In genomic region chr12:98569380-98569779, GRCm38 (mm10) we compare ENCODE assay signal across 24 mouse cellular contexts. TPM values are rescaled to one million over a fixed set of nuclear protein-coding genes. Genes with fewer than 3 reads are reported as not detected.
DNase-seq lines count a peak whose midpoint lies in the region; ATAC-seq lines count a peak whose summit lies in the region.
"Had no signal": no experiment of that assay in that cellular context is flagged by ENCODE, and none has a peak within 500 bp of the region (broad histone marks: within the 10 kb centered on the region; RNA-seq: fewer than 3 reads in every experiment).

No protein-coding gene starts in this region.

- H3K9me3 ChIP-seq in forebrain, embryonic 14.5 days (replicated peaks; ENCODE audit: control insufficient read depth, low read length), result no peaks in the 10 kb centered on the region
- no peaks in the 10 kb centered on the region for H3K9me3 ChIP-seq in forebrain, embryonic 16.5 days (ENCODE audit: control insufficient read depth, low read length)
- no peaks in the 10 kb centered on the region for H3K9me3 ChIP-seq in midbrain, embryonic 16.5 days (replicated peaks; ENCODE audit: control insufficient read depth, low read length, poor library complexity, severe bottlenecking)
- H3K9me3 ChIP-seq: embryonic facial prominence, embryonic 13.5 days; heart, embryonic 13.5 days; hindbrain, embryonic 10.5 days; hindbrain, embryonic 15.5 days; kidney, embryonic 15.5 days; limb, embryonic 12.5 days; liver, embryonic 15.5 days; stomach, embryonic 15.5 days had no signal

- no peak overlapping the region for H3K27ac ChIP-seq in forebrain, embryonic 14.5 days (ENCODE audit: low read depth, low read length)
- H3K27ac ChIP-seq in forebrain, embryonic 16.5 days (ENCODE audit: low read length), result peak overlapping the region; percentile 40; the same call in 1 of the 2 replicates
- H3K27ac ChIP-seq in midbrain, embryonic 16.5 days (ENCODE audit: low read length), result no peak overlapping the region
- H3K27ac ChIP-seq: embryonic facial prominence, embryonic 13.5 days; gastrocnemius, adult 2 months; heart, embryonic 13.5 days; hindbrain, embryonic 10.5 days; hindbrain, embryonic 15.5 days; kidney, embryonic 15.5 days; limb, embryonic 12.5 days; liver, embryonic 15.5 days; stomach, embryonic 15.5 days had no signal

- H3K27me3 ChIP-seq in forebrain, embryonic 14.5 days (replicated peaks; ENCODE audit: control insufficient read depth, insufficient read depth, low read length), result no peaks in the 10 kb centered on the region
- H3K27me3 ChIP-seq in forebrain, embryonic 16.5 days (replicated peaks; ENCODE audit: control insufficient read depth, insufficient read depth, low read length), result no peaks in the 10 kb centered on the region
- H3K27me3 ChIP-seq in midbrain, embryonic 16.5 days (ENCODE audit: control insufficient read depth, insufficient read depth, low read depth, low read length), result no peaks in the 10 kb centered on the region
- H3K27me3 ChIP-seq: hindbrain, embryonic 15.5 days had no signal

- no peak overlapping the region for H3K9ac ChIP-seq in forebrain, embryonic 14.5 days (ENCODE audit: low read length)
- peak overlapping the region; percentile 26; the same call in 1 of the 2 replicates for H3K9ac ChIP-seq in forebrain, embryonic 16.5 days (replicated peaks; ENCODE audit: low read depth, low read length)
- H3K9ac ChIP-seq in midbrain, embryonic 16.5 days (ENCODE audit: low read depth, low read length), result no peak overlapping the region
- H3K9ac ChIP-seq: embryonic facial prominence, embryonic 13.5 days; heart, embryonic 13.5 days; hindbrain, embryonic 15.5 days; kidney, embryonic 15.5 days; limb, embryonic 12.5 days; liver, embryonic 15.5 days; lung, embryonic 14.5 days; stomach, embryonic 15.5 days had no signal

- 0 out of 2 replicates have a peak overlapping the region, but pooled peaks have one; percentile 14 for H3K4me2 ChIP-seq in forebrain, embryonic 14.5 days (ENCODE audit: low read length)
- H3K4me2 ChIP-seq in forebrain, embryonic 16.5 days (ENCODE audit: low read length), result no peak overlapping the region
- peak overlapping the region; percentile 30; the same call in 1 of the 2 replicates for H3K4me2 ChIP-seq in midbrain, embryonic 16.5 days (ENCODE audit: low read length)
- H3K4me2 ChIP-seq: embryonic facial prominence, embryonic 13.5 days; heart, embryonic 13.5 days; kidney, embryonic 15.5 days; limb, embryonic 12.5 days; liver, embryonic 15.5 days; lung, embryonic 14.5 days; stomach, embryonic 15.5 days had no signal

- no peaks in the 10 kb centered on the region for H3K36me3 ChIP-seq in forebrain, embryonic 14.5 days (ENCODE audit: control insufficient read depth, insufficient read depth, low read length)
- H3K36me3 ChIP-seq in forebrain, embryonic 16.5 days (ENCODE audit: control insufficient read depth, insufficient read depth), result no peaks in the 10 kb centered on the region
- no peaks in the 10 kb centered on the region for H3K36me3 ChIP-seq in midbrain, embryonic 16.5 days (ENCODE audit: control insufficient read depth, insufficient read depth, low read length)
- H3K36me3 ChIP-seq: embryonic facial prominence, embryonic 13.5 days; heart, embryonic 13.5 days; hindbrain, embryonic 15.5 days; kidney, embryonic 15.5 days; limb, embryonic 12.5 days; liver, embryonic 15.5 days; stomach, embryonic 15.5 days had no signal

- DNase-seq in heart, adult 11 months, result peak; percentile 84
- no peak for DNase-seq in heart, postnatal 4 days
- DNase-seq in forebrain, embryonic 14.5 days (ENCODE audit: low spot score), result no peak
- DNase-seq in left cerebral cortex, adult 9 months (ENCODE audit: low spot score in 2 of 2), result no peak
- DNase-seq: adrenal gland, postnatal 36 days; B cell, adult 2 months; gastrocnemius, adult 2 months; gastrocnemius, postnatal 36 days; heart, postnatal 10 days; kidney, adult 18-20 months; kidney, postnatal 25 days; lung, embryonic 14.5 days; lung, postnatal 14 days had no signal

- peaks cover 51% of the 10 kb centered on the region for H3K4me1 ChIP-seq in forebrain, embryonic 14.5 days (ENCODE audit: control insufficient read depth, insufficient read depth, low read length)
- H3K4me1 ChIP-seq in forebrain, embryonic 16.5 days (replicated peaks; ENCODE audit: control insufficient read depth, insufficient read depth, low read length), result peaks cover 67% of the 10 kb centered on the region
- H3K4me1 ChIP-seq in midbrain, embryonic 16.5 days (ENCODE audit: control insufficient read depth, insufficient read depth, low read length), result peaks cover 73% of the 10 kb centered on the region
- H3K4me1 ChIP-seq: limb, embryonic 12.5 days; liver, embryonic 15.5 days; stomach, embryonic 15.5 days had no signal

- 77% methylated on average over 6 of the region's 6 CpGs for whole genome bisulfite sequencing in forebrain, embryonic 14.5 days
- WGBS in forebrain, embryonic 16.5 days, result 68% methylated on average over 6 of the region's 6 CpGs
- WGBS in midbrain, embryonic 16.5 days, result 73% methylated on average over 6 of the region's 6 CpGs

- no peak overlapping the region for H3K4me3 ChIP-seq in forebrain, embryonic 14.5 days (ENCODE audit: low read depth, low read length)
- no peak overlapping the region for H3K4me3 ChIP-seq in forebrain, embryonic 16.5 days (replicated peaks; ENCODE audit: low read length)
- H3K4me3 ChIP-seq in midbrain, embryonic 16.5 days (ENCODE audit: low read depth, low read length), result no peak overlapping the region
- H3K4me3 ChIP-seq: embryonic facial prominence, embryonic 13.5 days; erythroblast, embryonic 14.5 days; gastrocnemius, adult 2 months; heart, embryonic 13.5 days; hindbrain, embryonic 10.5 days; hindbrain, embryonic 15.5 days; kidney, embryonic 15.5 days; limb, embryonic 12.5 days; liver, embryonic 15.5 days; stomach, embryonic 15.5 days had no signal

- ATAC-seq in forebrain, embryonic 14.5 days, result no peak
- ATAC-seq in forebrain, embryonic 16.5 days, result no peak
- ATAC-seq in midbrain, embryonic 16.5 days, result no peak

RNA-seq across cellular contexts. Expression of gene Kcnk10, which starts 8.7 kb away (rescaled TPM):
- not detected for total RNA-seq in heart, postnatal 4 days (2021)
- 39.5 and 58.9 TPM in 2 replicates for polyA plus RNA-seq in forebrain, embryonic 14.5 days (2014; fragmentation: Nextera tagmentation; extraction: Ambion mirVana)
- 57.8 and 58.8 TPM in 2 replicates for polyA plus RNA-seq in forebrain, embryonic 16.5 days (2015; fragmentation: Nextera tagmentation; extraction: Ambion mirVana)
- 40.7 and 50.0 TPM in 2 replicates for polyA plus RNA-seq in midbrain, embryonic 16.5 days (2015; fragmentation: Nextera tagmentation; extraction: Ambion mirVana)
- total RNA-seq: gastrocnemius, adult 2 months; gastrocnemius, postnatal 36 days had no signal
- polyA plus RNA-seq: erythroblast, embryonic 14.5 days had no signal

RNA-seq across cellular contexts. Expression of gene Spata7, which starts 58.6 kb away (rescaled TPM):
- 10 to 100 TPM in 1 of 2 experiments, 1 to 10 TPM in 1; 9.8 to 10.6 TPM for total RNA-seq in heart, postnatal 4 days (2021)
- polyA plus RNA-seq in forebrain, embryonic 14.5 days (2014; fragmentation: Nextera tagmentation; extraction: Ambion mirVana), result 24.5 and 28.3 TPM in 2 replicates
- 27.4 and 32.1 TPM in 2 replicates for polyA plus RNA-seq in forebrain, embryonic 16.5 days (2015; fragmentation: Nextera tagmentation; extraction: Ambion mirVana)
- 35.7 and 37.7 TPM in 2 replicates for polyA plus RNA-seq in midbrain, embryonic 16.5 days (2015; fragmentation: Nextera tagmentation; extraction: Ambion mirVana)
